Mouse (Mus musculus) bone marrow macrophage, adult 2 months (primary cell): ENCODE measurements around the gene Nebl.

Experiments
- CTCF ChIP-seq: IDR thresholded peaks from 2 replicates; pipeline ENCODE4 v1.5.1; 2012; ENCODE audit warnings: low read depth, mild to moderate bottlenecking, low read length, moderate library complexity
- POLR2A ChIP-seq: IDR thresholded peaks from 2 replicates; pipeline ENCODE4 v1.6.1; 2012; ENCODE audit warnings: mild to moderate bottlenecking, low read depth, low read length, borderline replicate concordance

- TF ChIP-seq CTCF (no peak), POLR2A (no peak)
Observed at GRCm38 (mm10) chr2:17714661-17715060, 16.6 kb downstream of the Nebl start.
